Mouse (Mus musculus) heart, embryonic 13.5 days (tissue): Measurements from ENCODE around the gene Cd72. TPM values are rescaled to one million over a fixed set of nuclear protein-coding genes. Genes with fewer than 3 reads are reported as not detected.
A peak's percentile ranks its signal among the peaks of the same experiment; 100 is the strongest.

Source experiments
- ATAC-seq: fragments of 200-750 bp; cut with Nextera tagmentation; 2 replicates; pipeline ENCODE4 v1.8.0; 2017; ENCODE audit warnings: moderate TSS enrichment; ENCODE audit not compliant: insufficient number of reproducible peaks, low FRiP score, low TSS enrichment; ENCODE audit errors: extremely low read depth
- H3K27ac ChIP-seq: fragments of 300-500 bp; sonication (generic); replicated peaks from 2 replicates; pipeline ENCODE4 v1.5.1; 2015; ENCODE audit warnings: moderate library complexity, mild to moderate bottlenecking, inconsistent platforms
- H3K27me3 ChIP-seq: fragments of 300-500 bp; sonication (generic); replicated peaks from 2 replicates; pipeline ENCODE4 v1.6.1; 2015; ENCODE audit warnings: mild to moderate bottlenecking, inconsistent platforms
- H3K36me3 ChIP-seq: fragments of 300-500 bp; sonication (generic); 2 replicates; pipeline ENCODE4 v1.6.1; 2015; ENCODE audit warnings: mild to moderate bottlenecking, inconsistent platforms
- H3K4me1 ChIP-seq: fragments of 300-500 bp; sonication (generic); 2 replicates; pipeline ENCODE4 v1.6.1; 2015; ENCODE audit warnings: inconsistent platforms
- H3K4me2 ChIP-seq: fragments of 300-500 bp; sonication (generic); 2 replicates; pipeline ENCODE4 v1.6.1; 2015; ENCODE audit warnings: inconsistent platforms, mild to moderate bottlenecking, moderate library complexity
- H3K4me3 ChIP-seq: fragments of 300-500 bp; sonication (generic); 2 replicates; pipeline ENCODE4 v1.5.1; 2015; ENCODE audit warnings: moderate library complexity, mild to moderate bottlenecking, inconsistent platforms
- H3K9ac ChIP-seq: fragments of 300-500 bp; sonication (generic); 2 replicates; pipeline ENCODE4 v1.6.1; 2015; ENCODE audit warnings: inconsistent platforms, mild to moderate bottlenecking, moderate library complexity
- H3K9me3 ChIP-seq: fragments of 300-500 bp; sonication (generic); 2 replicates; pipeline ENCODE4 v1.6.1; 2016; ENCODE audit warnings: inconsistent platforms
- WGBS: fragments of 180-500 bp; shearing (Covaris S2); methylation state at CpG from one replicate; pipeline ENCODE4 v1.1.7; 2015; ENCODE audit warnings: mixed read lengths; 5-methylcytosine and 5-hydroxymethylcytosine counted together
- polyA plus RNA-seq: library from polyadenylated mRNA; unstranded; fragments of >200 nt; fragmentation: Nextera tagmentation; extraction: Ambion mirVana; gene quantifications from 2 replicates; pipeline ENCODE4 v1.2.1, GENCODE M21; 2015

The Cd72 gene
- 1.9 and 2.6 TPM in 2 replicates for polyA plus RNA-seq

DNA sequence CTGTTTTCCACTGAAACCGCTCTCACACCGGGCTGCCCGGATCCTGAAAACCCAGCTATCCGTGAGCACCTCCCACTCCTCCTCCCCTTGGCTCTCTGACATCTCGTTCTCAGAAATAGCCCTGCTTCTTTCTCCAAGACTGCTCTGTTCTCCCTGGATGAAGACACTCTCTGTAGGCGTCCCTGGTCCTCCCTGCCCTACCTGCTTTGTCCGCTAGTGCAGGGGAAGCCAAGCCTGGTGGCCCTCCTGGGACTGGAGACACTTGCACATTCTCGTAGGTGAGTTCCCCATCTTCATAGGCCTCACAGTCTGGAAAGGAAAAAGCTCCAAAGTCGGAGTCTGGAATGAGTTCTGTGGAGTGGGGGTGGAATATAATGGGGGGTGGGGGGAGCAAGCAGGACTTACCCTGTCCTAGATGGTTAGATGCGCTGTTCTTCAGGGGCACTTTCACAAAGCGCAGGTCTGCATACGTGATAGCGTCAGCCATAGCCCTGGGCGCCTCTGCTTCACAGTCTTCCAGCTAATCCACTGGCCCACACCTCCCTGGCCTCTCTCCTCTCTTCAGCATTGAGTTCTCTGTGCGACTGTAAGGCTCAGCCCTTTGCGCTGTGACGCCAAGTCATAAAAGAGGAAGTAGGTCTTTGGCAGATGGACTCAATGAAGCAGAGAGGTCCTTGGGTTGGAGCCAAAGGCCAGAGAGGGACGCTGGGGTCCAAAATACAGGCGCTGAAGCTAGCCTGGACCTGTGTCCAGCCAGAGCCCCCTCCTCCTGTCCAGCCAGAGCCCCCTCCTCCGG is at the start of gene Cd72:
Gene Cd72, minus strand, starts transcription at position 588 of the 796 bp plus-strand sequence.
- Histone ChIP-seq H3K9me3 (no peaks in the 10 kb centered on the region), H3K9ac (peak within 1 kb of the TSS; percentile 70), H3K36me3 (no peaks in the 10 kb centered on the region), H3K4me3 (peak within 1 kb of the TSS; percentile 42), H3K4me2 (peak within 1 kb of the TSS; percentile 69), H3K27me3 (peaks cover 62% of the 10 kb centered on the region), H3K27ac (no peak within 1 kb of the TSS), H3K4me1 (peaks cover 37% of the 10 kb centered on the region)
- ATAC-seq, result no peak
- 22% methylated on average over 20 of the region's 20 CpGs for WGBS

- no peaks in the 10 kb centered on the region for H3K36me3 ChIP-seq
- H3K4me3 ChIP-seq, result no peak overlapping the region
- H3K9me3 ChIP-seq, result no peaks in the 10 kb centered on the region
- no peak overlapping the region for H3K9ac ChIP-seq
- peaks cover 11% of the 10 kb centered on the region; the same call in 1 of the 2 replicates for H3K27me3 ChIP-seq
- no peak for ATAC-seq
- peaks cover 19% of the 10 kb centered on the region for H3K4me1 ChIP-seq
- H3K27ac ChIP-seq, result no peak overlapping the region
- no peak overlapping the region for H3K4me2 ChIP-seq
- WGBS, result 73% methylated on average over 6 of the region's 6 CpGs
Measured at GRCm38 (mm10) chr4:43503506-43503905, 49.1 kb upstream of the Cd72 start.

- no peak overlapping the region for H3K4me3 ChIP-seq
- H3K4me1 ChIP-seq, result peaks cover 21% of the 10 kb centered on the region
- no peak overlapping the region for H3K4me2 ChIP-seq
- 64% methylated on average over 2 of the region's 2 CpGs for WGBS
- H3K27ac ChIP-seq, result no peak overlapping the region
- no peak for ATAC-seq
- no peaks in the 10 kb centered on the region for H3K36me3 ChIP-seq
- H3K9me3 ChIP-seq, result no peaks in the 10 kb centered on the region
- H3K9ac ChIP-seq, result no peak overlapping the region
- peaks cover 11% of the 10 kb centered on the region; the same call in 1 of the 2 replicates for H3K27me3 ChIP-seq
Measured at GRCm38 (mm10) chr4:43503041-43503440, 48.6 kb upstream of the Cd72 start.

- Histone ChIP-seq H3K27ac (peak within 1 kb of the TSS; percentile 66), H3K36me3 (peaks cover 24% of the 10 kb centered on the region), H3K9me3 (no peaks in the 10 kb centered on the region), H3K9ac (peak within 1 kb of the TSS; percentile 84), H3K4me1 (peaks cover 49% of the 10 kb centered on the region), H3K4me3 (peak within 1 kb of the TSS; percentile 66), H3K4me2 (peak within 1 kb of the TSS; percentile 80), H3K27me3 (no peaks in the 10 kb centered on the region)
- ATAC-seq, result peak; percentile 67
- 6% methylated on average over 50 of the region's 50 CpGs for WGBS
Measured at GRCm38 (mm10) chr4:43499407-43500333, 45.2 kb upstream of the Cd72 start, which contains the start of gene Arhgef39. Arhgef39 (minus strand) TSS chr4:43499695.

GRCm38 (mm10) chr4:43498983-43499382 is 44.6 kb upstream of the Cd72 start:
- Histone ChIP-seq H3K27me3 (no peaks in the 10 kb centered on the region), H3K27ac (peak overlapping the region; percentile 66; the same call in 1 of the 2 replicates), H3K4me3 (peak overlapping the region; percentile 66), H3K9ac (peak overlapping the region; percentile 84), H3K36me3 (peaks cover 24% of the 10 kb centered on the region), H3K9me3 (no peaks in the 10 kb centered on the region), H3K4me1 (peaks cover 56% of the 10 kb centered on the region), H3K4me2 (peak overlapping the region; percentile 80)
- WGBS, result 12% methylated on average over 8 of the region's 8 CpGs
- no peak for ATAC-seq

DNA sequence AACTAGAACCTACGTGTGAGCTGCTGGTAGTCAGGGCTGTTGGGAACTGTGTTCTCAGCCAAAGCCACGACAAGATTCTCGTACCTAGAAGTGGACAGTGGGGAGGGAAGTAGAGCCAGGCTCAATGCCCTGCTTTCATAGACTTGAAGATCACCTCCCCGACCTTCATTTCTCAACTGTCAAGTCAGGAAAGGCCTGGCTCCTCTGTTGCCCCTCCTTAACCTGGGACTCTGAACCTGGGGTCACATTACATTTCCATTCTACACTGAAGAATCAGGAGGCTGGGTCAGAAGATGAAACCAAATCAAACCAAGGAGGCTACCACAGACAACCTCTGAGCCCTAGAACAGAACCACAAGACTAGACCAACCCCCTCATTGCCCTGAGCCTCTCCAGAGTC is 43.5 kb upstream of the Cd72 start:
- 52% methylated on average over 4 of the region's 4 CpGs for WGBS
- H3K27ac ChIP-seq, result no peak overlapping the region
- peaks cover 24% of the 10 kb centered on the region for H3K36me3 ChIP-seq
- peak overlapping the region; percentile 66 for H3K4me3 ChIP-seq
- H3K4me2 ChIP-seq, result peak overlapping the region; percentile 80
- peaks cover 58% of the 10 kb centered on the region for H3K4me1 ChIP-seq
- no peak for ATAC-seq
- no peaks in the 10 kb centered on the region for H3K9me3 ChIP-seq
- peak overlapping the region; percentile 84 for H3K9ac ChIP-seq
- no peaks in the 10 kb centered on the region for H3K27me3 ChIP-seq

GRCm38 (mm10) chr4:43497405-43497804 is 43.0 kb upstream of the Cd72 start:
- Histone ChIP-seq H3K9me3 (no peaks in the 10 kb centered on the region), H3K4me1 (peaks cover 58% of the 10 kb centered on the region), H3K27ac (no peak overlapping the region), H3K4me2 (peak overlapping the region; percentile 80), H3K9ac (peak overlapping the region; percentile 84), H3K4me3 (peak overlapping the region; percentile 66), H3K36me3 (peaks cover 24% of the 10 kb centered on the region), H3K27me3 (no peaks in the 10 kb centered on the region)
- no peak for ATAC-seq
- WGBS, result 84% methylated on average over 8 of the region's 8 CpGs

- H3K27ac ChIP-seq, result no peak overlapping the region
- peak overlapping the region; percentile 42; the same call in 1 of the 2 replicates for H3K9ac ChIP-seq
- no peak for ATAC-seq
- H3K4me2 ChIP-seq, result no peak overlapping the region
- 30% methylated on average over 6 of the region's 6 CpGs for WGBS
- peaks cover 24% of the 10 kb centered on the region for H3K36me3 ChIP-seq
- no peaks in the 10 kb centered on the region for H3K27me3 ChIP-seq
- H3K4me1 ChIP-seq, result peaks cover 58% of the 10 kb centered on the region
- H3K9me3 ChIP-seq, result no peaks in the 10 kb centered on the region
- no peak overlapping the region for H3K4me3 ChIP-seq
Measured at GRCm38 (mm10) chr4:43496587-43496986, 42.2 kb upstream of the Cd72 start.

DNA sequence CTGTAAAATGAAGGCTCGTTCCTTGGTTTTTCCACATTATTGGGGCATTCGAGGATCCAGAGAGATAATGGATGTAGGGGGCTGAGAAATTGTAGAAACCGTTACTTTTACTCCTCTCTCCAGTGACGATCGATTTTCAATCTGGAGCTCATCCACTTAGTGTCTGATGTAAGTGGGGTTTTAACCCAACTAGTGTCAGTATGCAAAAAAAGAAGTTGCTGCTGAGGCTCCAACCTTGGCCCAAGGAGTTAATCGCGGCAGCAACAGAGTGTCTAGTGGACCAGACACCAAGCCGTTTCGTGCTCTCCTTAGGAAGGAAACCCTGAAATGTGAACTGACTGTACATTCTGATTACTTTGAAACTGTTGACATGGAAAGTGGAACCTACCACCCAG is 39.4 kb upstream of the Cd72 start:
- WGBS, result 2% methylated on average over 9 of the region's 9 CpGs
- Histone ChIP-seq H3K9ac (peak overlapping the region; percentile 93), H3K36me3 (peaks cover 24% of the 10 kb centered on the region), H3K27me3 (no peaks in the 10 kb centered on the region), H3K9me3 (no peaks in the 10 kb centered on the region; the same call in 1 of the 2 replicates), H3K4me2 (peak overlapping the region; percentile 78), H3K27ac (peak overlapping the region; percentile 94), H3K4me1 (peaks cover 51% of the 10 kb centered on the region), H3K4me3 (peak overlapping the region; percentile 86)
- ATAC-seq, result no peak

GRCm38 (mm10) chr4:43493186-43493845 is 38.9 kb upstream of the Cd72 start:
- ATAC-seq, result peak; percentile 84
- Histone ChIP-seq H3K36me3 (peaks cover 24% of the 10 kb centered on the region), H3K9me3 (no peaks in the 10 kb centered on the region; the same call in 1 of the 2 replicates), H3K9ac (peak overlapping the region; percentile 93), H3K27me3 (no peaks in the 10 kb centered on the region), H3K4me2 (peak overlapping the region; percentile 78), H3K4me3 (peak overlapping the region; percentile 86), H3K27ac (peak overlapping the region; percentile 94), H3K4me1 (peaks cover 45% of the 10 kb centered on the region)
- WGBS, result under 1% methylated on average over 47 of the region's 47 CpGs
